Mouse (Mus musculus) C2C12 (cell line): ENCODE data around the gene Rangrf.

Source experiments
- CTCF ChIP-seq: IDR thresholded peaks from one replicate; pipeline ENCODE4 v1.5.1; 2011; ENCODE audit not compliant: control insufficient read depth, insufficient read depth, insufficient read length
- USF1 ChIP-seq: IDR thresholded peaks from one replicate; pipeline ENCODE4 v1.6.1; 2011; ENCODE audit warnings: low read depth, mild to moderate bottlenecking, control low read depth, moderate library complexity

DNA sequence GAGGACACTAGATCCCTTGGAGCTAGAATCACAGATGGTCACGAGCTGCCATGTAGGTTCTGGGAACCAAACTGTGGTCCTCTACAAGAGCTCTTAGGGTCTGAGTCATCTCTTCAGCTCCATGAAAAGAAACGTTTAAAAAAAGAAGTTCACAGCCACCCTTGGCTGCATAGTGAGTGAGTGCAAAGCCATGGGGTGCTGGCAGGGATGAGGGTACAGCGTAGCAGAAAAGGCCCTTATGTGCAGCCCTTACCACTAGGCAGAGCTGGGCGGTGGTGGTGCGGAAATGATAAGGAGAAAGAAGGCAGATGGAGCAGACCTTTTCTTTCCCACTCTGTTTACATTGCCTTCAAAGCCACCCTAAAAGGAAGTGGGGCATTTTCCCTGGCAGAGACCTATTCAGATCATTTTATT lies 4.3 kb upstream of the Rangrf start:
- TF ChIP-seq USF1 (no peak), CTCF (no peak)
